Mouse (Mus musculus) thymus, postnatal 36 days (tissue): ENCODE measurements around the gene Pgs1.

ENCODE experiments used
- DNase-seq, 2 experiments: peaks; one replicate each; pipeline ENCODE4 v3.0.0; 2022; ENCODE audit warnings: mixed read lengths in 2 of 2

Pgs1 gene

DNA sequence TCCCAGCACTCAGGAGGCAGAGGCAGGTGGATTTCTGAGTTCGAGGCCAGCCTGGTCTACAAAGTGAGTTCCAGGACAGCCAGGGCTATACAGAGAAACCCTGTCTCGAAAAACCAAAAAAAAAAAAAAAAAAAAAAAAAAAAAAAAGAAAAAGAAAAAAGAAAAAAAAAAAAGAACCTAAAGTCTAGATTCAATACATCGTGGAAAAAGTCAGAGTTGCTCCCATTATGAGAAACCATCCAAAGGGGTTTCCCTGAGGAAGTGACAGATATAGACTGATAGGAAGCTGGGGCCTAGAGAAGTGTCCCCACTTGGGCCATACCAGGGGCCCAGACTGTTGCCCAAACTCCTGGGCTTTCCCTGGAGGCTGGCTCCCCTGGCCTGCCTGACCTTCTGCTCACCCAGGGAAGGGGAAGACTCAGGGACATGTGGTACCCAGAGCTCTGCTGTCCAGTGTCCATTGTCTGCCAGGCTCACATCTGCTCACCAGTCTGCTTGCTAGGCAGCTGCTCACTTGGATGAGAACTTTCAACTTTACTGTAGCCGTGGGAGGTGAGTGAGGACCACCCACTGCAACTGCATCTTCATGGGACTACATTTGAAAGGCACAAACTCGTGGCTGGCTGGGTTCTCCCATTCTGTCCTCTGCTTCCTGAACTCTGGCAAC, 8.3 kb upstream of the Pgs1 start:
- DNase-seq: no peak

DNA sequence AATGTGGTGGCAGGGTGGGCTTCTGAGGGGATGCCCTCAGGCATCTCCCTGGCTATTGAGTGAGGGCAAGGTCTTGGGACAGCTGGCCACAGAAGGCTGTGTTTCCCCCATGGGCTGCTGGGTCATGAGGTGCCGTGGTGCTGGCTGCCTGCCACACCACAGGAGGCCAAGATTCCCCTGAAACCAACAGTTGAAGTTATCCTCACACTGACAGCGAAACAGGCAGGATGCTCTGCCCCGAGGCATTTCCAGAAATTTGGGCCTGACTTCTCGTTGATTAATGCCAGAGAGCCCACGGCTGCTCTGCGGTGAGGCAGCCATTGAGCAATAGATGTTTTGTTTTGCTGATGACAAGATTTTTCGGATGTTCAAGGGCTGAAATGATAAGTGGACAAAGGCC, 6.7 kb upstream of the Pgs1 start:
- DNase-seq: no peak

DNA sequence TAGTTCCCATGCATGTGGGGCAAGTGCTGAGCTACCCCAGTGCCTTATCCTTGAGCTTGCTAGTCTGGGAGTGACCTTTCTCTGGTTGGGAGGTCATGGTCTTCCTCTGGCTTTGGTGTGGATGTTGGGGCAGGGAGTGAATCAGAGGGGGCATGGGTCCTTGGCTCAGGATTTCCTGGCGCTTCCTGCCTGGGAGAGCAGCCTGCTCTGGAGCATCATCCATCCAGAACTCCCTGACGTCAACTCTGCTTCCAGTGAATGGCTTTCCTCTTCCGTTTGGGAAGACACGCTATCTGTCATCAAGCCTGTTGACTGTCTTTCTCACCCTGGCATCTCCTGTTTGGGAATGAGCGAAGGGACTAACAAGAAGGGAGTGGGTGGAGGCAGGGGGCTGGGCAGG, 3.7 kb upstream of the Pgs1 start:
- DNase-seq: no peak

DNA sequence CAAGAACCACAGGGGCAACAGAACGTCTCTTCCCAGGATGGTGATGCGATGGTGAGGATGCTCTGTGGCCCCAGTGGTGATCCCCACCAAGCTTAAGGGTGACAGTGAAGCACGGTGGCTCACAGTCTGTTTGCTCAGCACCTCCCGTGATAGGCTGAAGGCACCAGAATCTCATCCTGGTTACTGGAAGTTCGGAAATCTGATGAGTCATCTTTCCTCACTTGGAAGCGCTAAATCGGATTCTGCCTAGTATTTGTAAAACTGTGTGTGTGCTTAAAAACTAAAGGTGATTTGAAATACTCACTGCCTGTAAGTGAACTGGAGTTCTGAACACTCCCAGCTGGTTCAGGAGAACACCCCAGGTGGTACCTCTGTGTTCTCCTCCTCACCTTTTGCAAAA, 2.3 kb upstream of the Pgs1 start:
- DNase-seq: no peak

DNA sequence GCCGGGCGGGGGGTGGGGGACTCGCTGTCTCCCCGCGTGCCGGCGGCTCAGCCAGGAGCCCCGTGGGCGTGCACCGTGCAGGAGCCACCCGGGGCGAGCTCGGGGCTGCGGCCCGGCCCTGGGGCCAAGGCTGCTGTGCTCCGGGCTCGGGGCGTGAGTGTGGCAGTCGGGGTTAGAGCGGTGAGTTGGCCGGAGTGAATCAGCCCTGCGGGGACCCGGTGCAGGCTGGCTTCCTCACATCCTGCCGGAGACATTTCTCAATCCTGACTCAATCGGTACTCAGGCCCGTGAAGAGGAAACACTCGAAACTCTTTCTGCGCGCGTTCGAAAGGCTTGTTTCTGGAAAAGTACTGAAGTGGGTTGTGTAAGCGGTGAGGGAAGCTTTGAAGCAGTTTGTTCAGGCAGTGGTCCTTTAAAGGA, 950 bp downstream of the Pgs1 start:
- DNase-seq: no peak

DNA sequence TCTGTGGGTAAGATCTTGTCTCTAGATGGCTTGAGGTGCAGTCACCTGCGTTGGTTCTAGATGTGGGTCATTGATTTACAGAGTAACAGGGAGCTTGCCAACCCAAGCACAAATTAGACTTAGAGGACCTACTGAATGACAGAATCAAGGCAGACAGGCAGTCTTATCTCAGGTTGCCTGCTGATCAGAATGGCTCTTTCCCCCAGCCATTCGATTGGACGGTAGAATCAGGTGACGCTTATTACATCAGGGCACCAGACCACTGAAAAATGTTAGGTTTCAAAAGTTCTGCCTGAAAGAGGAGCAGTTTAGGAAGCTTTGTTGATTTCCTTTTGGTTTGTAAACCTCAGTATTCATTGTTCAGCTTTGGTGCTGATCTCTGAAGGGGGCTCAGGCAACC, 1.9 kb downstream of the Pgs1 start:
- no peak for DNase-seq

DNA sequence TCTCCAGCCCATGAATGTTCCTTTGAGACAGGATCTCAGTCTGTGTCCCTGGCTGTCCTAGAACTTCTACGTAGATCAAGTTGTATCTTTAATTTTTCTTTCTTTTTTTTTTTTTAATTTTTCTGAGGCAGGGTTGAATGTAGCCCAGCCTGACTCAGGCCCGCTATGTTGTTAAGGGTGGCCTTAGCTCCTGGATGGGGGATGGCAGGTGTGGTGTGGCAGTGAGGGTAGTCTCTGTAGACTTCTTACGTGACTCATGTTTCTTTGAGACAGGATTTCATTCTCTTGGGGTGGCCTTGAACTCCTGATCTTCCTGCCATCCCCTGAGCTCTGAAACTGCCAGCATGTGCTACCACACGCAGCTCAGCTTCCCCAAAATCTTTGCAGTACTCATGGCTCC, 3.1 kb downstream of the Pgs1 start:
- no peak for DNase-seq

DNA sequence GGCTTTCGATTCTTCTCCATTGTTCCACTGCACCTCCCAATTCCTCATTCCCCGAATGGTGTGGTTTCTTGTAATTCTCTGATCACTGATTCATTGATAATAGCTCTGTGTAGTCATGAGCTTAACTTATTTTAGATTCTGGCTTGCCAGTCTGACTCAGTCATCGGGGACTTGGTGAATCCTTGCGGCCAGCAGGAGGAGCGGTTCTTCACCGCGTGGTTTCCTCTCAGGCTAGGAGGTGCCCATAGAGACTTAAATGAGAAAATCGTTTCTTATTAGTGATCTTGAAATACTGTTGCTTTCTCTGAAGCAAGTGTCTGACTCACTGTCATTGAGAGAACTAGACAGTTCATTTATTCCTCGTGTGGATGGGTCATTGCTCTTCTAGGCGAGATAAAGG, 3.8 kb downstream of the Pgs1 start:
- no peak for DNase-seq

DNA sequence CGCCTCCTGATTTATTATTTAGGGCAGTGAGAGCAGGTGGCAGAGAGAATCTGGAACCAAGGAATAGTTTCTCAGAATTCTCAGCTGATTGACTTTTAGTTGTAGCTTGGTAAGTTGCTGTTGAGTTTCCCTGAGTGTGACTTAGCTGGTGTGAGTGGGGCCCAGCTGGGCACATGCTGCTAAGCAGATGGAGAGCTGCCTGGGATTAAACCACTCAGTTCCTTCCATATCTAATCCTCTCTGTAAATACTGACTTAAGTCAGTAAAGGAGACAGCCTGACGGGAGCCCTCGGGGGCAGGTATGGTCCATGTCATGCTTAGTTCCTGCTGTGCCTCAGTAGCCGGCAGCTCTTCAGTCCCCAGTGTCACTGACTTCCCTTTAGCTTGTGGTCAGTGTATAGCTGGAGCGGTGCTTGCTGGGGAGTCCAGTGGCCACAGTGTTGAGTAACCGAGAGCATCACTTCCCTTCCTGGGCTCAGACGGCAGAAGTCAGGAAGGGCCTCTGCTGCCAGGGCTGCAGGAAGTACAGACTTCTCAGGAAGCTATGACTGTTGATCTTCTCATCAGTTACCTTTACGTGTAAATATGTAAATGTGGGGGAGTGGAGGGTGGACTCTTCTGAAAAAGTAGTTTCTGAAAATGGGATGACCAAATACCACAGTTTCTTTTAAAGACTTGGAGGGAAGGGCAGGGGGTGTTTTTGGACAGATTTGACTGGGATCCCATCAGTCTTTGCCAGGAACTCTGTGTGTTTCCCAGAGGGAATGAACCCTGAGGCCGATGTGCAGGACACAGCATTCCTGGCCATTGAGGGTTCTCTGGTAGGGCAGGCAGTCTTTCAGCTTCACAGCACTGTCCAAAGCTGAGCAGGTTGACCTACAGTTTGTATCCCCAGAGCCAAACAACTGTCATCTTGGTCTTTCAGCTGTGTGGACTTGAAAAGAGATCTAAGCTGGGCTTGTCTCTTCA, 5.7 kb downstream of the Pgs1 start:
- no peak for DNase-seq

DNA sequence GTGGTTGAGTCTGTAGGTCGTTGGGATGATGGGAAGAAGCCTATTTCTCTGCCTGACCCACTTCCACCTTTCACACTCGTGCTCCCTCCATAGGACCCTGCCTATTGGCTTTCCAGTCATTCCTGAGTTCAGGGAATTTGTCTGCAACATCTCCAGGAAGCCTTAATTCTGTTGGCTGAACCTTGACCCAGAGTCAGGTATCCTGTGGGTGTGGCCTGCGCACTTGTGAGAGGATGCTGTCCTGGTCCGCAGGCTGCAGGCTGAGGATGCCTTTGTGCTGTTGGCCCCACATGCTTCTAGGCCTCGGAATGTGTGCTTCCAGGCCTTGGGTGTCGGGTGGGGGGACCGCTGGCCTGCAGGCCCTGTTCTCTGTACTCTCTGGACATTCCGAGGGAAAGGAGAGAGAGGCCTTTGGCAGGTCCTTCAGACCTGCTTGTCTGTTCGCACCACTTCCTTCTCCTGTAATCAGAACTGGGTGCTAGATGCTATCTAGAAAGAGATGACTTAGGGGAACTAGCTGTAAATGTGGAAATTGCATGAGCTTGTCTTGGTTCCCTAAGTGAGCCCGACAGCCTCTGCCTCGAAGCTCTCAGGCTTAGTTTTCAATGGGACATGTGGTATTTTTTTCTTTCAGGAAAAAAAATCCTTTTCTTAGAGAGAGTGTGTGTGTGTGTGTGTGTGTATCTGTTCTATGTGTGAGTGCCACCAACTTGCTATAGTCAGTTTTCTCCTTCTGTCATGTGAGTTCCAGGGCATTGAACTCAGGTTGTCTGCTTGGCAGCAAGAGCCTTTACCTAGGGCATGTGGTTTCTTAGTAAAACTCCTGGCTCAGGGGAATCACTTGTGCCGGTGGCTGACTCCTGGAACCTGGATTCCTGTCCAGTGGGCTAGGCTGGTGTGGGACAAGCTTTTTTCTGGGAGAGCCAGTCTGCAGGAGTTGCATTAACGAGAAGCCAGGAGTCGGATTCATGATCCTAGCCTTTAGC, 7.4 kb downstream of the Pgs1 start:
- DNase-seq: no peak

DNA sequence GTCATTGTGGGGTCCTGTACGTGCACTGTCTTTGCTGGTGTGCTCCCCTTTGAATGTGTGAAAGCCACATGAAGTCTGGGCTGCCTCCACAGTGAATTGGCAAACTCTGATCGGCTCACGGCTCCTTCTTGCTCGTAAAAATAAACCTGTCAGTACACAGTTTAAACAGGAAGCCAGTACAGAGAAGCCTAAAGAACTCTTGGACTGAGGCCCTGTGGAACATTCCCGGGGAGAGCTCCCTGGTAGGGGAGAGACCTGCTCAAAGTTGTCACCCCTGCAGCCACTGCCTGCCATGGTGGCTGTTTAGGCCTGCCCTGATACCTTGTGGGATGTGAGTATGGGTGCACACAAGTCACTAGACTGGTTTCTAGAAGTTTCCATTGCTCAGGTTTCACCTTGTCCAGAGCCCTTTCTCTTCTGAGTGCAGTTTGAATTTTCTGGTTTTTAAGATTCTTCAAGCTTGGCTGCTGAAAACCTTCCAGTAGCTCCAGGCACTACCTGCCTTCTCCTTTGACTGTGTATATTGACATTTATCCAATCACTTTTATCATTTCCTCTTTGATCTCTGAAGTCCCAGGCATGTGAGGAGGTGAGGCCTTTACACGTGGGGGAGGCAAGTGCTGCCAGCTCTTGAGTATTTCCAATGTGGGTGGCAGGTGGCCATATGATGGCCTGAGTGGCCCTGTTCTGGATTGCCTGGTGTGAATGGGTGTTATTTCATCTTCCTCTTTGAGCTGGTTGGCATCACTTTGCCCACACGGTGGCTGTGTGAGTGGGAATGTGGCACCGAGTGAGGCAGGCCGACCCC, 8.4 kb downstream of the Pgs1 start:
- no peak for DNase-seq

DNA sequence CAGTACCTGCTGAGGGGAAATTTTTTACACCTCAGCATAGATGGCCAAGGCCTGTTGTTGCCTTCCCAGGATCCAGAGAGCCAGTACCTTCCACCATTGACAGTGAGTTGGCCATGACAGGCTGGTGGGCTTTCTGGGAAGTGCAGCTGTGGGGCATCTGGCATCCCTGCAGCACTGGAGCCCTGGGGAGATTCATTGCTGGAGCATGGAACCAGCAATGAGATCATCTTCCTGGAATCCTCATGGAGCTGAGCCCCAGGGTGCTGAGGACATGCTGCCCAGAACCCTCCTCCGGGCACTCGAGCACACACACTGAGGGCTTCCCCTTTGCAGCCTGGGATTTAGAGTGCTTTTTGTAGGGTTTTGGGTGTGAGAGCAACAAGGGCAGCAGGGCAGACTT, 9.2 kb downstream of the Pgs1 start:
- no peak for DNase-seq

DNA sequence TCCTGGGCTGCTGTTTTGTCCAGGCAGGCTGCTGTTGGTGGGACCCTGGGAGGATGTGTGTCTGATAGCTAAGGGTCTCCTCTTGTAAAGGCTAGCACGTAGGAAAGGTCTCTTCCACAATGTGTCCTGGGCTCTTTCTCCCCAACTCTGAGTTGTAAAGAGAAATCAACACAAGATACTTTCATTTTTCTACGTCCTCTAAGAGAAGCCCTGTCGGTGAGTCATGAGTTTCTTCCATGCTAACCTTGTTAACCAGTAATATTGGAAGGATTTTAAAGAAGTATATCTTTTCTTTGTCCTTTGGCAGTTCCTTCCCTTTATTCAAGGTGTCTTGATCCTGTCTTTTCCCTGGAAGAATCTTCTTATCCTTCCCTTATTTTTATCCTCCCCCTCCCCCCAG, 9.6 kb downstream of the Pgs1 start:
- DNase-seq: no peak

DNA sequence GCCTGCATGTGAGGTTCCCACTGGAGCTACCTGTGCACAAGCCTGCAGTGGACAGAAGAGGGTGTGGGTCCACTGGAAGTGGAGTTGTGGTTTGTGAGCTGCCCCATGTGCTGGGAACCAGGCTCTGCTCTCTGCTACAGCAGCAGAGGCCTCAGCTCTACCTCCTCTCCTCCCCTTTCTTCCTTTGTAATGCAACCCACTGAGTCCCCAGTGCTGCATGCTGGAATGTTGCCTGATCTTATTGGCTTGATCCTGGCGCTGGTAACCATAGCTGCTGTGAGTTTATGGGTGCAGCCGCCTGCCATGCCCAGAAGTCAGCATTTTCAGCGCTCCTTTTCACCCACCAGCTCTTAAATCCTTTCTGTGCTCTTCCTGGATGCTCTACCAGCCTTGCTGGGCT, 10.0 kb downstream of the Pgs1 start:
- no peak for DNase-seq

DNA sequence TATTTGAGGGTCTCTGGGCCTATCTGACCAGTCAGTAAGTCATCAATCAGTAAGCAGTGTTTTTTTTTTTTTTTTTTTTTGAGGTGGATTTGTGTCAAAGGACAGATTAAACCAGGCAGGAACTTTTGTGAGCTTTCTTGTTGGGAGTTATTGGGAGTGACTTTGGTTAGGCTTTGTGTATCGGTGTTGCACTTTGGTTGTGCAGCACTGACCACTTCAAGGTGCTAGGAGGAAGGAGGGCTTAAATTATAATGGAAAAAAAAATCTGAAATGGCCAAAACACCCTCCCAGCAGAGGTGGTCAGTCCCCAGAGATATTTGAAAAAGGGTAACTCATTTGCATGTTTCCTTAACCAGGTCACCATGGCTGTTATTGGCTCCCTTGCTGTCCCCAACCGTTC, 11.0 kb downstream of the Pgs1 start:
- DNase-seq: no peak

DNA sequence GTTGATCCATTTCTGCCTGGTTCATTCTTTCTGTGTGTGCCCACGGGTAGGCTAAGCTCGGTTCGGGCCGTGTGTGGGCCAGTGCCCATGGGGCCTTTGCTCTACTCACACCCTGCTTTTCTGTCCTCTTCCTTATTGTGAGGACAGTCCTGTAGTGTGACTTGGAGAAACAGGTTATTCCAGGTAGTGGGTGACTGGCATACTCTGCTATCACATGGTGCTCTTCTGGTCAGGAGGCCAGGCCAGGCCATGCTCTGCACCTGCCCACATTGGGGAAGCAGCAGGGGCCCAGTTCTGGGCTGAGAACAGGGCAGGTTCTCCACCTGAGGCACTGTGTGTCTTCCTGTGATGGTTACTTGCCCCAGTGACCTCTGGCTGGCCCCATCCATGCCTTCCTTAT, 12.3 kb downstream of the Pgs1 start:
- DNase-seq: no peak

DNA sequence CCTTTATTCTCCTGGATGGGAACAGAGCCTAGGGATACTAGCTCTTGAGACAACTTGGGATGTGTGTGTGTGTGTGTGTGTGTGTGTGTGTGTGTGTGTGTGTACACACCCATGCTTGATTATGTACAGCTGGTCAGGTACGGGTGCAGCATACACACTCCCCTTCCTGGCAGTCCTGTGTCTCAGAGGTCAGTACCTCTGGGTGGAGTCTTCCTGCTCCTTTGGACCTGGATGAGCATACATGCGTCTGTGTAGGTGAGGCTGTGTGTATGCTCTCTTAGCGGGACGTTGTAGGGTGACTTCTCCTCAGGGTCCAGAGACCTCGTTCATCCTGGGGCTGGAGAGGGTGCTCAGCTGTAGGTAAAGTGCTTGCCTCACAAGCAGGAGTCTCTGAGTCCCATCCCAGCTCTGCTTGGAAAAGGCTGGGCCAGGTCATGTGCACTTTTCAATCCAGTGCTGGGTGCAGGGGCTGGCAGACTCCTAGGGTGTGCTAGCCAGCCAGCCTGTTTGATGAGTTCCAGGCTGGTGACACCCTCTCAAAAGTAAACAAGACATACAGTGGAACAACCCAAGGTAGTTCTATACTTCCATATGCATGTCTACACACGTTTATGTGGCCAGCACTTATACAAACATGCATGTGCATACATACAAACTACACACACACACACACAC, 13.3 kb downstream of the Pgs1 start:
- no peak for DNase-seq

DNA sequence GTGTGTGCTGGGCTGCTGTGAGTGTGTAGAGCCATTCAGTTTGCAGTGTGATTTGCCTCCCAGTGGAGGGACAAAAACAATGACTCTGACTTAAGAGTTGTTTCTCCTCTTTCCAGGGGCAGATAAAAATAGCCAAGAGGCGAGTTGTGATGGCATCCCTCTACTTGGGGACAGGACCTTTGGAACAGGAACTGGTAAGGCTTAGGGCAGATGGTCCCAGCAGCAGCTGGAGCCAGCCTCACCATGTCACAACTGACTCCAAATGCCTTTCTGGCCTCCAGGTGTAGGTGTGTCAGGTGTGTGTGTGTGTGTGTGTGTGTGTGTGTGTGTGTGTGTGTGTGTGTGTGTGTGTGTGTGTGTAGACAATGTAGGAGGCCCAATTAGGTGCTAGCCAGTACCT, 14.0 kb downstream of the Pgs1 start:
- DNase-seq: no peak

DNA sequence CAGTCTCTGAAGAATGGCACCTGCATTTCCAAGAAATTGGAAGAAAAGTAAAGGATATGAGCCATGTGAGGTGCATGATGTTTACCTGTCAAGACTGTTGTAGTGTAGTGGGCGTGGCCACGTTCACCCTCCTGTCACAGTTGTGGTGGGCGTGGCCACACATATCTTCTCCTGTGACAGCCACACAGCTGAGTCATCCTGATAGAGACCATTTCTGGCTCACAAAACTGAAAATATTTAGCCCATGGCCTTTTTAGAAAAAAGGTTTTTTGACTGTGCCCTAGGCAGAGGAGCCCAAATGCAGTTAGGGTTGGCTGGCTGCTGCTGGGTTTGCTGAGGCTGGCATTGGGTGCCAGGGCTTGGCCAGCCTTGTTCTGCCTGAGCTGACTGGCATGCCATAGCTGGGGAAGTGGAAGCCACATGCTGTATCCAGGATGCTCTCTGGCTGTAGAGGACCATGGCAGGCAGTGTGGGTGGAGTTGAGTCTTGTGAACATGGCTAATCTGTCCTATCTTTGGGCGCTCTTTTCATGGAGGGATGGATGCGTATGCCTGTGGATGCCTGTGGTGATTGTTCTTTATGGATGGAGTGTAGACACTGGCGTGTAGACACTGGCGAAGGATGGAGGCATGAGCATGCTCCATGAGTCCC, 14.6 kb downstream of the Pgs1 start:
- no peak for DNase-seq

DNA sequence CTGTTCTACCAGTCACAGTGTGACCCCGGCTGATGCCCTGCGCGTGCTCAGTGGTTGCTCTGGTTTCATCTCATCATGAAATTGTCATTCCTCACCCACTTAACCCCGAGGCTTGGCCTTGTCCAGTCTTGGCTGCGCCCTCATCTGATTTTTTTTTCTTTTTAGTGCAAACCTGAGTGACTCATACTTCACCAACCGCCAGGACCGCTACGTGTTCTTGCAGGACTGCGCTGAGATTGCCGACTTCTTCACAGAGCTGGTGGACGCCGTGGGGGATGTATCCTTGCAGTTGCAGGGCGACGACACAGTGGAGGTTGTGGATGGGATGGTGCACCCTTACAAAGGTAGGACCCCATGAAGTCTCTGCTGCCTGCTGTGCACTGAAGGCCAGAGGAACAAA, 17.1 kb downstream of the Pgs1 start:
- no peak for DNase-seq

DNA sequence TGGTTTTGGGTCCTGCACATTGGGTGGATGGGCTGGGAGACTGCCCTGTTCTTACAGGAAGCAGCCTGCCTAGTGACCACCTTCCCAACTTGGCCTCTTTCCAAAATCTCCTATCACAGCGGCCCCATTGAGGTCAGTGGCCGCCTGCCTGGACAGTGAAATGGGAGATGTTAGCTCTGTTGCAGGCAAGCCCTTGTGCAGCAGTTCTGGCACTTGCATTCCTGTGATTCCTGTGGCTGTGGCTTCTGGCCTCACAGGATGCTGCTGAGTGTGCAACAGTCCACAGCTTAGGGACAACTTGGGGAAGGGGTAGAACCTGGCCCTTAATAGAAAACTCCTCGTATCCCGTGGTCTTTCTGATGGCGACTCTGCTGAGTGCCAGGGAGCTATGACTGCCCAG, 17.6 kb downstream of the Pgs1 start:
- DNase-seq: no peak
